Mouse (Mus musculus) intestine, embryonic 14.5 days (tissue): ENCODE results near the gene Dolk. TPM values are rescaled to one million over a fixed set of nuclear protein-coding genes. Genes with fewer than 3 reads are reported as not detected.

Source experiments
- ATAC-seq: fragments of 200-750 bp; cut with Nextera tagmentation; replicated peaks from 2 replicates; pipeline ENCODE4 v1.8.0; 2017; ENCODE audit warnings: low read depth, moderate number of reproducible peaks, moderate TSS enrichment, moderate library complexity; ENCODE audit not compliant: low FRiP score, low TSS enrichment
- DNase-seq: peaks from one replicate; pipeline ENCODE4 v3.0.0-alpha.2; 2018; ENCODE audit warnings: low spot score
- H3K27ac ChIP-seq: fragments of 300-500 bp; sonication (generic); 2 replicates; pipeline ENCODE4 v1.5.1; 2014; ENCODE audit warnings: low read depth, mild to moderate bottlenecking, control low read depth
- H3K27me3 ChIP-seq: fragments of 300-500 bp; sonication (generic); replicated peaks from 2 replicates; pipeline ENCODE4 v1.6.1; 2014; ENCODE audit warnings: low read length, control low read depth; ENCODE audit not compliant: control insufficient read depth, insufficient read depth
- H3K36me3 ChIP-seq: fragments of 300-500 bp; sonication (generic); 2 replicates; pipeline ENCODE4 v1.6.1; 2014; ENCODE audit warnings: low read length, control low read depth; ENCODE audit not compliant: control insufficient read depth, insufficient read depth
- H3K4me1 ChIP-seq: fragments of 300-500 bp; sonication (generic); replicated peaks from 2 replicates; pipeline ENCODE4 v1.6.1; 2014; ENCODE audit warnings: low read length, control low read depth, mixed read lengths; ENCODE audit not compliant: control insufficient read depth, insufficient read depth
- H3K4me2 ChIP-seq: fragments of 300-500 bp; sonication (generic); 2 replicates; pipeline ENCODE4 v1.6.1; 2014; ENCODE audit warnings: low read length
- H3K4me3 ChIP-seq: fragments of 300-500 bp; sonication (generic); 2 replicates; pipeline ENCODE4 v1.5.1; 2014; ENCODE audit warnings: low read depth, low read length, control low read depth, mixed read lengths
- H3K9ac ChIP-seq: fragments of 300-500 bp; sonication (generic); 2 replicates; pipeline ENCODE4 v1.6.1; 2014; ENCODE audit warnings: mild to moderate bottlenecking, low read length
- H3K9me3 ChIP-seq: fragments of 300-500 bp; sonication (generic); 2 replicates; pipeline ENCODE4 v1.6.1; 2016; ENCODE audit warnings: low read length, control low read depth; ENCODE audit not compliant: control insufficient read depth
- WGBS: fragments of 180-500 bp; shearing (Covaris S2); extraction: QIAGEN DNeasy Blood & Tissue Kit; methylation state at CpG from one replicate; pipeline ENCODE4 v1.1.7; 2014; 5-methylcytosine and 5-hydroxymethylcytosine counted together
- polyA plus RNA-seq: library from polyadenylated mRNA; unstranded; fragments of >200 nt; fragmentation: Nextera tagmentation; extraction: Ambion mirVana; gene quantifications from 2 replicates; pipeline ENCODE4 v1.2.1, GENCODE M21; 2014

Dolk gene
- polyA plus RNA-seq, 1 experiment from 2014 or later, result 31.9 TPM

DNA sequence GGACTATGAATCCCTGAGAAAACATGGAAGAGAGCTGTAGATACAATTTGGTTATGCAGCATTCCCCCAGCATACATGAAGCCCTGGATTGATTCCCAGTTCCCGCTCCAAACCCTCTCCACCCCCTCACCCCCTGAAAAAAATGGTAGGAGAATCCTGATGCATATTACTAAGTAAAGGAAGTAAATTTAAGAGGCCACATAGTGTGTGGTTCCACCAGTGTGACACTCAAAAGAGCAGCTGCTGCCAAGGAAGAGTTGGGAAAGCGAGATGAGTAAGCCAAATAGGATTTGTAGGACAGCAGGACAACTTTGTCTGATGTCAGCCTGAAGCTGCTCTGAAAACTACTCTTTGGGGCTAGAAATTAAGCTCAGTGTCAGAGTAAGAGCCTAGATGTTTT is 25.3 kb upstream of the Dolk start:
- Histone ChIP-seq H3K27me3 (no peaks in the 10 kb centered on the region), H3K27ac (no peak overlapping the region), H3K4me1 (no peaks in the 10 kb centered on the region), H3K4me2 (no peak overlapping the region), H3K9me3 (no peaks in the 10 kb centered on the region), H3K4me3 (no peak overlapping the region), H3K9ac (no peak overlapping the region), H3K36me3 (peaks cover 93% of the 10 kb centered on the region)
- no peak for DNase-seq
- ATAC-seq, result no peak
- 90% methylated on average over 2 of the region's 2 CpGs for WGBS

DNA sequence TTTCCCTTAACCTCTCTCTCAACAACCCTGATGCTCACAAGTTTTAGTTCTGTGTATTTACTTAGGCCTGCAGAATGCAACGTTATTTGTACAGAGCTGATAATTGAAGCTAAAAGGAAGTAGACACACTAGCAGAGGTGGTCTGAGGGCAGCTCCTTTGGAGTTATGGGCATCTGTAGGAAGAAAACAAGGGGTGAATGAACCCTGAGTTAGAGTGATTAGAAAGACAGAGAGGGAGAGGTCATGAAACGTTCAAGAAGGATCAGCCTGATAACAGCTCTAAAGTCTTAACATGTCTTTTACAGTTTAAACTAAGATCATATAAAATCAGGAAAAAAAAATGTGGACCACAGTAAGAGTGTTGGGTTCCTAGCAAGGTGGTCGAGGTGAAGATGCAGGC is 23.2 kb upstream of the Dolk start:
- no peak overlapping the region for H3K9ac ChIP-seq
- H3K9me3 ChIP-seq, result no peaks in the 10 kb centered on the region
- no peak for DNase-seq
- ATAC-seq, result no peak
- no peak overlapping the region for H3K4me2 ChIP-seq
- no peak overlapping the region for H3K27ac ChIP-seq
- no peak overlapping the region for H3K4me3 ChIP-seq
- WGBS, result 81% methylated on average over 3 of the region's 3 CpGs
- peaks cover 92% of the 10 kb centered on the region for H3K36me3 ChIP-seq
- no peaks in the 10 kb centered on the region for H3K27me3 ChIP-seq
- H3K4me1 ChIP-seq, result no peaks in the 10 kb centered on the region

DNA sequence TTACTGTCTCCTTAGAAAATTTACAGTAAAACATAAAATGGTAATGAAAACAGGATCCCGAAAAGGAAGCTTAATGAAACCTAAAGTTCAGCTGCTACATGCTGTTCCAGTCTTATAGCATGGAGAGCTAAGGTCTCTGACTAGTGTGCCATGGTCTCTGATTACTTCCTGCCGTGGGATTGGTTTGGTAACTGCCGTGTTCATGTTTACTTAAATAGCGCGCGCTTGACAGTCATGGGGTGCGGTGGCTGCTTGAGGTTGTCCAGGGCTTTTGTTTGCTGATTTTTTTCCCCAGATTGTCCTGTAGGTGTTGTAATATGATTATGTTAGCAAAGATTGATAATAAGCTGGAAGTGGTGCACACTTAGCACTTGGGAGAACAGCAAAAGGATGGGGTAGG is 20.0 kb upstream of the Dolk start:
- H3K27ac ChIP-seq, result no peak overlapping the region
- DNase-seq (no peak), ATAC-seq (no peak)
- no peak overlapping the region for H3K4me3 ChIP-seq
- H3K9ac ChIP-seq, result no peak overlapping the region
- H3K36me3 ChIP-seq, result peaks cover 95% of the 10 kb centered on the region
- H3K27me3 ChIP-seq, result no peaks in the 10 kb centered on the region
- no peaks in the 10 kb centered on the region for H3K4me1 ChIP-seq
- WGBS, result 88% methylated on average over 7 of the region's 7 CpGs
- H3K4me2 ChIP-seq, result no peak overlapping the region
- H3K9me3 ChIP-seq, result no peaks in the 10 kb centered on the region

DNA sequence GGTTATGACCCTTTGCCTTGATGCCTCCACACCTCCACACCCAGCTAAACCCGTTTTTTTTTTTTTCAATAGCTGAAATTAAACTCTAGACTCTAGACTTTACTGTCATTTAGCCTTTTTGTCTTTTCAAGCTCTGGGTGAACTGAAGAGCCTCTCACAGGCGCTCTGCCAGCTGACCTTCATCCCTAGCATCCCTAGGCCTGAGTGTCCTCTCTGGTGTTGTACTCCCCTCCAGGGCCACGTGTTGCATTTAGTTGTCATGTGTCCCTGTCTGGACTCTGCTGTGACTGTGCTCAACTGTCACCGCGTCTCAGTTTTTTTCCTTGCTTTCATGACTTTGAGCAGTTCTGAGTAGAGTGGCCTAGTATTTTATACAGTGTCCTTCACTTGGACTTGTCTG is 13.8 kb upstream of the Dolk start:
- Histone ChIP-seq H3K27ac (no peak overlapping the region), H3K4me1 (no peaks in the 10 kb centered on the region), H3K4me3 (no peak overlapping the region), H3K36me3 (peaks cover 80% of the 10 kb centered on the region), H3K4me2 (no peak overlapping the region), H3K27me3 (no peaks in the 10 kb centered on the region), H3K9me3 (no peaks in the 10 kb centered on the region), H3K9ac (no peak overlapping the region)
- DNase-seq (no peak), ATAC-seq (no peak)
- 90% methylated on average over 5 of the region's 5 CpGs for WGBS

DNA sequence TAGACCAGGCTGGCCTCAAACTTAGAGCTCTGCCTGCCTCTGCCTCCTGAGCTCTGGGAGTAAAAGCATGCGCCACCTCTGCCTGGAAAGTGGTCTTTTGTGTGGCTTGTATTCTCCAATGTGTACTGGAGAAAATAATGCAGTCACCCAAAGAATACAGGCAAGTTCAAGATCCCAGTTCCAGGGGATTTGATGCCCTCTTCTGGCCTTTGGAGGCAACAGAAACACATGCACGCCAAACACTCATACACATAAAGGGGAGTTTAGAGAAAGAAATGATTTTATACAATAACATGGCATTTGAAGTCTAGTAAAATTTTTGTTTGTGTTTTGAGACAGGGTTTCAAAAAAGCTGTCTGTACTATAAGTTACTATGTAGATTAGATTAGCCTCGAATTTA is 13.4 kb upstream of the Dolk start:
- peaks cover 76% of the 10 kb centered on the region for H3K36me3 ChIP-seq
- ATAC-seq, result no peak
- DNase-seq, result no peak
- no peaks in the 10 kb centered on the region for H3K4me1 ChIP-seq
- no peak overlapping the region for H3K4me2 ChIP-seq
- WGBS, result 82% methylated on average over 3 of the region's 3 CpGs
- no peaks in the 10 kb centered on the region for H3K27me3 ChIP-seq
- no peak overlapping the region for H3K9ac ChIP-seq
- no peak overlapping the region for H3K27ac ChIP-seq
- H3K9me3 ChIP-seq, result no peaks in the 10 kb centered on the region
- H3K4me3 ChIP-seq, result no peak overlapping the region

DNA sequence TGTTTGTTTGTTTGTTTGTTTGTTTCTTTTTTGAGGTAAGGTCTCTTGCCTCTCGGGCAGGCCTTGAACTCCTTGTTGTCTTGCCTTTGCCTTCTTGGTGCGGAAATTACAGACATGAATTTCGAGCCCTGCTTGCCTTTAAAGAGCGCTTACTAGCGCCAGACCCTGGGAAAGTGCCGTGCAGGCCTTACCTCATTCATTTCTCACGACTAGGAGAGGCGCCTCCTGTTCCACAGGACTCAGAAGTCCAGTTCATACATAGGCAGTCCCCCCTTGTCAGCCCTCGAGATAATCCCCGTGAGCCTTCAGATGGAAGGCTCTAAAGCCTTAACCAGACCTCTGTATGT is 866 bp upstream of the Dolk start:
- ATAC-seq (no peak), DNase-seq (peak; percentile 64)
- Histone ChIP-seq H3K9ac (peak overlapping the region; percentile 69), H3K9me3 (no peaks in the 10 kb centered on the region), H3K36me3 (peaks cover 4% of the 10 kb centered on the region; the same call in 1 of the 2 replicates), H3K4me1 (peaks cover 22% of the 10 kb centered on the region), H3K27me3 (no peaks in the 10 kb centered on the region), H3K4me3 (peak overlapping the region; percentile 100), H3K27ac (peak overlapping the region; percentile 69; the same call in 1 of the 2 replicates), H3K4me2 (peak overlapping the region; percentile 92)
- under 1% methylated on average over 10 of the region's 10 CpGs for WGBS

DNA sequence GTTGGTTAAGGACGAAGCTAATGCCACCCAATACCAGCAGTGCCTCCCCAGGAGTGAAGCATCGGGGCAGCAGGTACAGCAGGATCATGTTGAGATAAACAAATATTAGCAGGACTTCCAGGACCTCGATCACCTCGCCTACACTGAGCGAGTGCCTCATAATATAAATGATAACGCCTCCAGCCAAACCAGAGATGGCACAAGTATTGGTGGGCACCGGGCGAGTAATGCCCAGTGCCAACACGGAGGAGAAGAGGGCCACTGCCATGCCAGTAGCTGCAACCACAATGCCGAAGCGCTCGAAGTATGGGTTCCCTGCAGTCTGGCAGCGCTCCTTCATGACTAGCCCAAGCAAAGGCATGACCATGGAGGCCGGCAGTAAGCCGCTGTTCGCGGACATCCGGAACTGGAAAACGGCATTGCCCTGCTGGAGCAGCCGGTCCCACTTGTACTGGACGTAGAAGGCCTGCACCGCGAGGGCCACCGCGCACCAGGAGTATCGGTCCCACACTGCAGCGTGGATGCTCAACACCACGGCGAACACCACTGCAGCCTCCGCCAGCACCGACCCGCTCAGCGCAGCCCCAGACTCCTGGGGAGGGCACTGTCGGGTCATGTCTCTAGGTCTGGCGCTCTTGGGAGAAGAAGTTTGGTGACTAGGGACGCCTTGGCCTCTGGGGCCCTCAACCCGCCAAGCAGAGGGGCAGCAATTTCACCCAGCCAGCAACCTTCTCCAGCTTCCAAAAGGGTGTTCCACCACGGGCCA is 535 bp downstream of the Dolk start:
- ATAC-seq (peak; percentile 61), DNase-seq (no peak)
- Histone ChIP-seq H3K9ac (peak overlapping the region; percentile 69), H3K4me2 (peak overlapping the region; percentile 92), H3K4me3 (peak overlapping the region; percentile 100), H3K4me1 (peaks cover 22% of the 10 kb centered on the region), H3K27ac (no peak overlapping the region), H3K9me3 (no peaks in the 10 kb centered on the region), H3K27me3 (no peaks in the 10 kb centered on the region), H3K36me3 (peaks cover 4% of the 10 kb centered on the region; the same call in 1 of the 2 replicates)
- WGBS, result 12% methylated on average over 38 of the region's 38 CpGs

DNA sequence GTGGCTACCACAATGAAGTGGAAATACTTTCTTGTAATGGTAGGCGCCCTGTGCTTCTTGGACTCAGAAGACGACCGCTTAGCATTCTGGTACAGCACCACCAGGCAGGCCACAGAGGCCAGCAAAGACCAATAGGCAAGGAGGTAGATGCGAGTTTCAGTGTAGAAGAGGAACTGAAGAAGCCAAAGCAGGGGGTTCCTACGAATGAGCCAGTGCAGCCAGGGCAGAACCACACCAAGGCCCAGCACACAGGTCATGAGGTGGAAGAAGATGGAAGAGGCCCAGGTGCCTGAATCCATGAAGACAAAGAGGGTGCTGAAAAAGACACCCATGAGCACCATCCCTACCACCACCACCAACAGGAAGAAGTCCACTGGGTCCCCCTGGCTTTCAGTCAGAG is 1.1 kb downstream of the Dolk start:
- H3K27me3 ChIP-seq, result no peaks in the 10 kb centered on the region
- H3K4me1 ChIP-seq, result peaks cover 22% of the 10 kb centered on the region
- no peak overlapping the region for H3K9ac ChIP-seq
- H3K4me3 ChIP-seq, result peak overlapping the region; percentile 100
- WGBS, result 91% methylated on average over 5 of the region's 5 CpGs
- ATAC-seq, result no peak
- H3K9me3 ChIP-seq, result no peaks in the 10 kb centered on the region
- no peak for DNase-seq
- H3K27ac ChIP-seq, result no peak overlapping the region
- peak overlapping the region; percentile 92 for H3K4me2 ChIP-seq
- no peaks in the 10 kb centered on the region for H3K36me3 ChIP-seq

DNA sequence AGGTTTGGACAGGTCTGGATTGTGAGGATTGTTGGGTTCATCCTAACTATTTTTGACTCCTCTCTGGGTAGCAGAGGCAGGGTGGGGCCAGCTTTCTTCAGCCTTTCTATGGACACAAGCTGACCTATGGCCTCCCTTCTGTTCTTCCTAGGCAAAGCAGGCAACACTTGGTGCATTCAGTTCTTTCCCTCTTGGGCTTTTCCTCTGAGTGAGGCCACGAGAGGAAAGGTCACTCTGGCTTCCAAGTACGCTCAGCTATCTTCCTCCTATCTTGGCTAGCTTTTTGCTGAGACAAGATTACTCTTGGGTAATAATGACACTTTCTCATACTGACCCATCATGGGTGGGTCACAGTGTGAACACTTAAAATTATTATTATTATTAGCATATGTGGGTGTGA is 2.9 kb downstream of the Dolk start:
- Histone ChIP-seq H3K36me3 (no peaks in the 10 kb centered on the region), H3K4me3 (no peak overlapping the region), H3K4me1 (peaks cover 22% of the 10 kb centered on the region), H3K9me3 (no peaks in the 10 kb centered on the region), H3K27me3 (no peaks in the 10 kb centered on the region), H3K9ac (no peak overlapping the region), H3K4me2 (no peak overlapping the region), H3K27ac (no peak overlapping the region)
- ATAC-seq (no peak), DNase-seq (no peak)
- 92% methylated on average over 2 of the region's 2 CpGs for WGBS
